10 mouse cellular contexts compared by ENCODE assay signal in the genomic region with DNA sequence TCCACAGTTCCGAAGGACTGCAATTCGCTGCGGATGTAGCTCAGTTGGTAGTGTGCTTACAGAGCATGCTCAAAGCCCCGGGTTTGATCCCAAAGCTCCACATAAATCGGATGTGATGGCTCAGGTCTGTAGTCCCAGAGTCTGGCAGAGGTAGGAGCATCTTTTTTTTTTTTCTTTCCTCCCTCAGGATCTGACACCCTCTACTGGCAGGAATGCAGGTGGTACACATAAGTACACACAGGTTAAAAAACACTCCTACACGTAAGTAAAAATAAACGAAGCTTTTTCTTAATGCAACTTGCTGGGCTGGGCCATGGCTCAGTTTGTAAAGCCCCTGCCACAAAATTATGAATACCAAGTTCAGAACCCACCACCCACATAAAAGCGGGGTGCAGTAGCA. TPM values are rescaled to one million over a fixed set of nuclear protein-coding genes. Genes with fewer than 3 reads are reported as not detected.
A peak's percentile ranks its signal among the peaks of the same experiment; 100 is the strongest.
DNase-seq lines count a peak whose midpoint lies in the region; ATAC-seq and TF ChIP-seq lines count a peak whose summit lies in the region.
"Had no signal": no experiment of that assay in that cellular context is flagged by ENCODE, and none has a peak within 500 bp of the region (broad histone marks: within the 10 kb centered on the region; RNA-seq: fewer than 3 reads in every experiment).

No protein-coding gene starts in this region.

- intact Hi-C loops in left cerebral cortex, postnatal 36 days (cut with DNase I) = no loop called here

- TF ChIP-seq RAD21 in MEL (IDR thresholded peaks at IDR 0.05; ENCODE audit: low read depth, low read length) = peak; percentile 29

- no peaks in the 10 kb centered on the region for H3K4me1 ChIP-seq in liver, adult 2 months (ENCODE audit: control insufficient read depth, insufficient read depth, low read length)
- H3K4me1 ChIP-seq in liver, embryonic 12.5 days = no peaks in the 10 kb centered on the region
- no peaks in the 10 kb centered on the region for H3K4me1 ChIP-seq in MEL (ENCODE audit: control insufficient read depth in 1 of 2, insufficient read depth in 2 of 2, low read length in 2 of 2)
- H3K4me1 ChIP-seq: forebrain, embryonic 12.5 days; midbrain, embryonic 12.5 days had no signal

- 65% methylated on average over 8 of the region's 8 CpGs for WGBS in liver, adult 2 months
- WGBS in liver, embryonic 12.5 days (ENCODE audit: insufficient replicate concordance) = 57% methylated on average over 8 of the region's 8 CpGs

- ATAC-seq in liver, embryonic 12.5 days = no peak

- H3K36me3 ChIP-seq in liver, adult 2 months (ENCODE audit: control insufficient read depth, insufficient read depth, low read length) = no peaks in the 10 kb centered on the region
- H3K36me3 ChIP-seq in liver, embryonic 12.5 days = no peaks in the 10 kb centered on the region
- no peaks in the 10 kb centered on the region for H3K36me3 ChIP-seq in MEL (ENCODE audit: control insufficient read depth in 1 of 2, insufficient read depth in 2 of 2, low read length in 2 of 2)
- H3K36me3 ChIP-seq: forebrain, embryonic 12.5 days; midbrain, embryonic 12.5 days had no signal

- no peak overlapping the region for H3K4me3 ChIP-seq in liver, adult 2 months (ENCODE audit: insufficient read depth, low read depth, low read length)
- H3K4me3 ChIP-seq in liver, embryonic 12.5 days = no peak overlapping the region
- H3K4me3 ChIP-seq in MEL (ENCODE audit: control insufficient read depth in 1 of 2, insufficient read depth in 1 of 2, low read depth in 2 of 2, low read length in 2 of 2) = no peak overlapping the region
- H3K4me3 ChIP-seq: forebrain, embryonic 12.5 days; midbrain, embryonic 12.5 days had no signal

- TF ChIP-seq CTCF in liver, adult 2 months (IDR thresholded peaks at IDR 0.05; ENCODE audit: low read depth, low read length) = peak; percentile 20; the same call in 1 of the 2 replicates
- TF ChIP-seq CTCF in MEL (IDR thresholded peaks at IDR 0.05 in 2 of 3, conservative IDR thresholded peaks at IDR 0.05 in 1 of 3; ENCODE audit: control insufficient read depth in 1 of 3, insufficient read depth in 1 of 3, low read depth in 2 of 3, low read length in 3 of 3, poor library complexity in 1 of 3, severe bottlenecking in 1 of 3) = peak in 2 of 3 experiments; percentile 10 to 44; a peak in 2 of 6 replicates

- no peak overlapping the region for H3K27ac ChIP-seq in liver, adult 2 months (replicated peaks; ENCODE audit: insufficient read depth, low read depth, low read length)
- no peak overlapping the region for H3K27ac ChIP-seq in liver, embryonic 12.5 days
- H3K27ac ChIP-seq in MEL (ENCODE audit: control insufficient read depth, low read depth, low read length) = no peak overlapping the region
- H3K27ac ChIP-seq: forebrain, embryonic 12.5 days; midbrain, embryonic 12.5 days had no signal

- no peak overlapping the region for H3K9ac ChIP-seq in liver, adult 2 months (ENCODE audit: low read depth, low read length)
- no peak overlapping the region for H3K9ac ChIP-seq in liver, embryonic 12.5 days
- no peak overlapping the region for H3K9ac ChIP-seq in MEL (ENCODE audit: control insufficient read depth, low read depth, low read length, poor library complexity, severe bottlenecking)
- H3K9ac ChIP-seq: forebrain, embryonic 12.5 days; midbrain, embryonic 12.5 days had no signal

- DNase-seq in cerebellum, postnatal 14 days = peak; percentile 33 to 57
- DNase-seq in cerebellum, adult 11-12 months = no peak
- peak; percentile 37 for DNase-seq in liver, adult 2 months (ENCODE audit: extremely low read depth, low read depth, low spot score)
- no peak for DNase-seq in MEL (ENCODE audit: low read depth, low spot score)
- peak; percentile 68 for DNase-seq in kidney, postnatal 10 days
- no peak for DNase-seq in layer of hippocampus, adult 8-10 months (ENCODE audit: low spot score in 2 of 2)
- DNase-seq in left cerebral cortex, postnatal 36 days (ENCODE audit: low spot score in 2 of 2) = no peak

- H3K79me2 ChIP-seq in liver, adult 2 months (ENCODE audit: control insufficient read depth, insufficient read depth, low read length) = no peaks in the 10 kb centered on the region
- no peaks in the 10 kb centered on the region for H3K79me2 ChIP-seq in MEL (ENCODE audit: control insufficient read depth, insufficient read depth, low read length, poor library complexity)

- TF ChIP-seq POLR2A in liver, adult 2 months (IDR thresholded peaks at IDR 0.05; ENCODE audit: extremely low read depth, insufficient read depth, low read length) = no peak
- no peak for TF ChIP-seq POLR2A in MEL (IDR thresholded peaks at IDR 0.05; ENCODE audit: control insufficient read depth in 1 of 2, insufficient read depth in 1 of 2, low read depth in 1 of 2, low read length in 2 of 2, poor library complexity in 1 of 2)

- no peak overlapping the region for H3K4me2 ChIP-seq in liver, embryonic 12.5 days
- H3K4me2 ChIP-seq: forebrain, embryonic 12.5 days; midbrain, embryonic 12.5 days had no signal

- no peaks in the 10 kb centered on the region for H3K27me3 ChIP-seq in liver, adult 2 months (ENCODE audit: control insufficient read depth, insufficient read depth, low read length)
- H3K27me3 ChIP-seq in liver, embryonic 12.5 days (replicated peaks) = no peaks in the 10 kb centered on the region
- H3K27me3 ChIP-seq in MEL (ENCODE audit: control insufficient read depth in 1 of 2, insufficient read depth in 2 of 2, low read length in 2 of 2) = no peaks in the 10 kb centered on the region
- H3K27me3 ChIP-seq: forebrain, embryonic 12.5 days; midbrain, embryonic 12.5 days had no signal

- H3K9me3 ChIP-seq in liver, embryonic 12.5 days (replicated peaks) = no peaks in the 10 kb centered on the region
- no peaks in the 10 kb centered on the region for H3K9me3 ChIP-seq in MEL (replicated peaks; ENCODE audit: insufficient read depth, low read length)
- H3K9me3 ChIP-seq: forebrain, embryonic 12.5 days; midbrain, embryonic 12.5 days had no signal

- TF ChIP-seq EP300 in MEL (IDR thresholded peaks at IDR 0.05; ENCODE audit: low read depth in 1 of 2, low read length in 2 of 2) = no peak

TF ChIP-seq in MEL, 35 proteins besides CTCF, POLR2A, EP300 and RAD21:
- TF ChIP-seq ZNF384 (IDR thresholded peaks at IDR 0.05; ENCODE audit: low read depth, low read length) (peak; percentile 79), SMC3 (IDR thresholded peaks at IDR 0.05; ENCODE audit: low read depth, low read length) (peak; percentile 32), MAZ (IDR thresholded peaks at IDR 0.05; ENCODE audit: low read depth, low read length) (no peak), MEF2A (IDR thresholded peaks at IDR 0.05; ENCODE audit: extremely low read depth, insufficient replicate concordance, low read depth, low read length, poor library complexity, severe bottlenecking) (no peak), TBP (IDR thresholded peaks at IDR 0.05; ENCODE audit: low read depth, low read length) (no peak), MYB (IDR thresholded peaks at IDR 0.05; ENCODE audit: low read depth, low read length) (no peak)

RNA-seq across cellular contexts. Expression of gene Sh3bp5, which starts 28.3 kb away (rescaled TPM):
- 37.1 and 37.7 TPM in 2 replicates for total RNA-seq in liver, adult 2 months (2014; rRNA removed)
- 22.6 and 26.1 TPM in 2 replicates for polyA plus RNA-seq in liver, adult 2 months (2012; rRNA removed)
- polyA plus RNA-seq in liver, embryonic 12.5 days (2016; fragmentation: Nextera tagmentation; extraction: Ambion mirVana) = 13.8 and 15.1 TPM in 2 replicates
- total RNA-seq in MEL (2012; rRNA removed) = 0.19 and 0.36 TPM in 2 replicates
- 1 to 10 TPM in 1 of 2 experiments, not detected in 1; 1.0 TPM for polyA plus RNA-seq in MEL (2012; ENCODE audit: insufficient read depth in 1 of 2, insufficient read length in 2 of 2, low read depth in 1 of 2, low replicate concordance in 2 of 2, missing spikeins in 1 of 2)
- 100 to 1,000 TPM; 105 to 134 (median 117) TPM for total RNA-seq in layer of hippocampus, adult 8-10 months (2022)
- 10 to 100 TPM; 60.1 to 60.2 TPM for total RNA-seq in left cerebral cortex, postnatal 36 days (2021)

RNA-seq across cellular contexts. Expression of gene Eaf1, which starts 30.0 kb away (rescaled TPM):
- 10.8 and 14.6 TPM in 2 replicates for total RNA-seq in liver, adult 2 months (2014; rRNA removed)
- 24.1 and 24.4 TPM in 2 replicates for polyA plus RNA-seq in liver, adult 2 months (2012; rRNA removed)
- 41.4 and 44.2 TPM in 2 replicates for polyA plus RNA-seq in liver, embryonic 12.5 days (2016; fragmentation: Nextera tagmentation; extraction: Ambion mirVana)
- total RNA-seq in MEL (2012; rRNA removed) = 44.4 and 50.6 TPM in 2 replicates
- 10 to 100 TPM in 1 of 2 experiments, not detected in 1; 67.2 TPM for polyA plus RNA-seq in MEL (2012; ENCODE audit: insufficient read depth in 1 of 2, insufficient read length in 2 of 2, low read depth in 1 of 2, low replicate concordance in 2 of 2, missing spikeins in 1 of 2)
- total RNA-seq in layer of hippocampus, adult 8-10 months (2022) = 10 to 100 TPM; 13.8 to 21.0 (median 16.9) TPM
- total RNA-seq in left cerebral cortex, postnatal 36 days (2021) = 10 to 100 TPM; 12.4 to 13.8 TPM

RNA-seq across cellular contexts. Expression of gene Mettl6, which starts 30.7 kb away (rescaled TPM):
- 11.2 and 11.9 TPM in 2 replicates for total RNA-seq in liver, adult 2 months (2014; rRNA removed)
- 2.6 and 5.4 TPM in 2 replicates for polyA plus RNA-seq in liver, adult 2 months (2012; rRNA removed)
- 43.7 and 46.9 TPM in 2 replicates for polyA plus RNA-seq in liver, embryonic 12.5 days (2016; fragmentation: Nextera tagmentation; extraction: Ambion mirVana)
- total RNA-seq in MEL (2012; rRNA removed) = 35.6 TPM in 2 replicates
- 10 to 100 TPM in 1 of 2 experiments, not detected in 1; 39.2 TPM for polyA plus RNA-seq in MEL (2012; ENCODE audit: insufficient read depth in 1 of 2, insufficient read length in 2 of 2, low read depth in 1 of 2, low replicate concordance in 2 of 2, missing spikeins in 1 of 2)
- total RNA-seq in layer of hippocampus, adult 8-10 months (2022) = 10 to 100 TPM; 27.8 to 32.8 (median 31.8) TPM
- total RNA-seq in left cerebral cortex, postnatal 36 days (2021) = 10 to 100 TPM; 29.7 to 35.1 TPM

Comparison
In these comparisons a context has a peak if more than half of its experiments do, and no peak if none do; other contexts are left out.
1. DNase-seq: peak in cerebellum, postnatal 14 days (2 of 2), liver, adult 2 months (single experiment) and kidney, postnatal 10 days (single experiment); none in cerebellum, adult 11-12 months (single experiment), MEL (single experiment), layer of hippocampus, adult 8-10 months (0 of 2) and left cerebral cortex, postnatal 36 days (0 of 2).
2. RNA of gene Sh3bp5, which starts 28.3 kb away (total RNA-seq): 105 to 134 TPM in layer of hippocampus, adult 8-10 months, 60.1 to 60.2 TPM in left cerebral cortex, postnatal 36 days and 37.1 to 37.7 TPM in liver, adult 2 months; 0.19 to 0.36 TPM in MEL; every median in the first group is over 10 times any median in the second.